Mouse (Mus musculus) right cerebral cortex, adult 2 months (tissue): ENCODE measurements around the gene Olfr1309.
"Not testable (repeated sequence)": the region's sequence is repeated elsewhere in the genome, so short reads cannot be mapped to it uniquely, and the experiment has no call there.

ENCODE experiments used
- DNase-seq, 2 experiments: peaks; one replicate each; pipeline ENCODE4 v3.0.0; 2021 to 2022; ENCODE audit warnings: low spot score in 2 of 2

Olfr1309 gene

DNA sequence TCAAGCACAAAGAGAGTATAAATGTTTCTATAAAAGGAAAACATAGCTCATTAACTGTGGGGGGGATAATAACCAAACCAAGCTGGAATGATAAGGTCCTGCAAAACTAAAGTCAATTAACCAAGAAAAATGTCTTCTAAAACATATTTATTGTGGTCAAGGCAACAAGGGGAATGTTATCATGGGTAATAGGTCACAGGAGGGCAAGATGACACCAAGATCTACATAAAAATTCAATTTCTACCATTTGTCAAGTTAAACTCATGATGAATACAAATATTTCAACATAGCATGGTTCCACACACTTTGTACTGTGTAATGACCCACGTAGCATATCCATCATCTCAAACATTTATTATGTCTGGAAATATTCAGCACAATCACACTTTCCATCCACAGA lies at the start of gene Olfr1309:
TSS of gene Olfr1309 (minus strand) at position 101 of the 400 bp plus-strand sequence.
- DNase-seq, result no peak

DNA sequence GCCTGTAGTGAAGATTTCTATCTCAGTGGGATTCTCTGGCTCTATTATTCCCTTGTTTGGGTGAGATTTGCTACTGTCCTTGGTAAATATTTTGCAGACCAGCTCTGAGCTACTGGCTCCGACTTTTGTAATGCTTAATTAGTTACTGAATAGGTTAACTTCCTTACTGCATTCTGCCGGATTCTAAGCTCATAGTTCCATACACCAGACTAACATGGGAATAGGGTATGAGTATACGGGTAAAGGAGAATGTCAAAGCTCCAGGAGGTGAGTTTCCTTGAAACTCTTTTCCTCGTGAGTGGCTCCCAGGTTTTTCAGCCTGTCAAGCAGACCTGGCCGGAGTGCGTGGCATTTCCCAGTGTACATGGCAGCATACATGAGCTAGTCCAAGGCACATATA lies 36.9 kb upstream of the Olfr1309 start:
- not testable (repeated sequence) for DNase-seq

DNA sequence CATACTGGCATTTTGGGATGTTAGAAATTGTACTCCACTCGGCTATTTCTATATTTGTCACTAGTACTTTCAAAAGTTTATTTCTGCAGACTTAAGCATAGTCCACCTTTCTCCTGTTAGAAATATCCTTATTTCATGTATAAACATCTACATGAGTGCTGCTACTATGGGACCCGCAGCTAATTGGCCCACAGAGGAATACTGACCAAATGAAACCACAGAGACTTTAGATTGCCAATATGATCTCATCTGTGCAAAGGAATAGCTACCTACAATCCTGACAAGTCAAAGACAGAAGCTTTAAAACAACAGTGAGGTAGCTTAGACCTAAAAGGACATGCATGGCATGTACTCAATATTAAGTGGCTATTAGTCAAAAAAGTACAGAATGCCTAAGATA lies 34.2 kb upstream of the Olfr1309 start, which contains the start of gene Olfr1311:
TSS of gene Olfr1311 (minus strand) at position 101 of the 400 bp plus-strand sequence.
- DNase-seq, result no peak

- DNase-seq, result no peak
Measured at GRCm38 (mm10) chr2:112014900-112015299, 24.8 kb upstream of the Olfr1309 start.

DNA sequence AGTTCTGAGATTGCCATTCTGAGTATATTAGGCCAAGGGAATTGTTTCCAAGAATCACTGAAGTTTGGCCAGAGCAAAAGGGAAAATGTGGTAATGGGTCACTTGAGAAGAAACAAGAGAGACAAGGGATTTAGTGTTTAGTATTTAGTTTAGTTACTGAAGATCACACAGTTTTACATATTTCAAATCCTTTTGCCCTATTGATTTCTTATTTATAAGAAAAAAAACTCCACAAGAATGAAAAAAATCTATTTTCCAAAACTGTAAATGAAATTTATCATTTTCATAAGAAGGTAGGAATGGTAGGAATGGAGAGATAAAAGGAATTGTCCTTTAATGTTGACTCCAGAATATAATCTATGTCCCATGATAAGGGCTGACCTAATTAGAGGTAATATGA lies 22.5 kb upstream of the Olfr1309 start, which contains the start of gene Olfr1310:
TSS of gene Olfr1310 (minus strand) at position 101 of the 400 bp plus-strand sequence.
- no peak for DNase-seq

- DNase-seq, result no peak
Measured at GRCm38 (mm10) chr2:111964844-111965243, 25.2 kb downstream of the Olfr1309 start, which contains the start of gene Olfr1308. Gene Olfr1308, minus strand, starts transcription at chr2:111964944.

DNA sequence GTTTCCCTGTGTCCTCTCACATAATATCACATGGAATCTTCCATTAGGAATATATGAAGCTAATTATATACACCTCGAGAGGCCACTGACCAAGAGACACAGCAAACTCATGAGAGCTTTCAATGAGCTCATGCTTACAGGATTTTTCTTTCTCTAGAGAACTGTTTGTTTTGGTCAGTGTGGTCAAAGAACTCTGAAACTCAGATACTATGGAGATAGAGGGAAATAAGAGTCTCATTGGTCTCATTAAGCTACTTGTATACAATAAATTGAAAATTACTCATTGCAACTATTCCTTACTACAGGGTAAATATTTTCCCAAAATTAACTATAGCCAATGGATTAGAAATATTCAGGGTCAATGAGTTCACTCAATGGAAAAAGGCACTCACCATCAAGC lies 40.7 kb downstream of the Olfr1309 start, which contains the start of gene Olfr1307:
TSS of gene Olfr1307 (minus strand) at position 101 of the 400 bp plus-strand sequence.
- DNase-seq, result no peak
